Mouse (Mus musculus) adrenal gland, adult 10 weeks (tissue): ENCODE data around the gene Lmo4. TPM values are rescaled to one million over a fixed set of nuclear protein-coding genes. Genes with fewer than 3 reads are reported as not detected.

Experiments
- polyA plus RNA-seq: library from polyadenylated mRNA; stranded (reverse); fragments of 350-450 nt; fragmentation: Illumina TruSeq; extraction: RNeasy Lipid Tissue Mini Kit (QIAGEN cat#74804); gene quantifications from one replicate; pipeline ENCODE4 v1.2.3, GENCODE M21; 2014; ENCODE audit warnings: low read depth, low replicate concordance

Gene Lmo4
- 199 TPM for polyA plus RNA-seq

GRCm38 (mm10) chr3:144204413-144205311, at the start of gene Lmo4:
Lmo4 (minus strand) TSS chr3:144205220.

